Mouse (Mus musculus) thymus, adult 2 months (tissue): Measurements from ENCODE around the gene Exoc2.

Source experiments
- CTCF ChIP-seq: fragments of 200-500 bp; IDR thresholded peaks from 2 replicates; pipeline ENCODE4 v1.5.1; 2012; ENCODE audit warnings: mild to moderate bottlenecking, control low read depth, low read length, moderate library complexity, borderline replicate concordance; ENCODE audit not compliant: control insufficient read depth, poor library complexity, insufficient read depth; ENCODE audit errors: extremely low read depth
- POLR2A ChIP-seq: fragments of 200-500 bp; IDR thresholded peaks from 2 replicates; pipeline ENCODE4 v1.6.1; 2012; ENCODE audit warnings: mild to moderate bottlenecking, low read length, control low read depth, moderate library complexity; ENCODE audit not compliant: control insufficient read depth, poor library complexity, insufficient read depth; ENCODE audit errors: extremely low read depth

DNA sequence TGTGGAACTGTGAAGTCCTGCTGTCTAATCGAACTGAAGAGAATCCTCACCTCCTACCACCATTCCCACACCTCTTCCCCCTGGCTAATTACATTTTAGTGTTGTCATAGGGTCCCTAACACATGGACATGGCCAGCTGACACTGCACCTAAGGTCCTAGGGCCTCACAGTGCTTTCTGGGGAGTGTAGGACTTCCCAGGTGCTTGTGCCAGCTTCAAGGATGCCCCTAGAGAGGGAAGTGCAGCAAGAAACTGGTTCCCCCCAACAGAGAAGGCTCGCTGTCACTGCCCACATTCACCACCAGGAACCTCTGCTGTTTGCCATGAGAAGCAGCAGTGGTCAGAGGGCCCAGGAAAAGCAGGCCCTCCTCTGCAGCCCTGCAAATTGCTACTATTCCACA is 123.2 kb downstream of the Exoc2 start:
- no peak for TF ChIP-seq POLR2A
- no peak for TF ChIP-seq CTCF
